Mouse (Mus musculus): ENCODE measurements at regions not wholly inside any gene's neighbourhood (a gene's known extent, or its start where the extent isn't known, plus 50 kb on each side); places are given as distances from the start of the nearest gene placed in this dataset.

GRCm38 (mm10) chr4:124349610-124350295, 260.9 kb downstream of the 3100002H09Rik start:
- DNase-seq = no peak
- Histone ChIP-seq H3K4me1 (ENCODE audit: control insufficient read depth, insufficient read depth, low read length) (no peaks in the 10 kb centered on the region), H3K4me3 (replicated peaks; ENCODE audit: extremely low read depth, low read depth, low read length) (no peak overlapping the region)
- WGBS = 59% methylated on average over 15 of the region's 15 CpGs
- TF ChIP-seq POLR2A (IDR thresholded peaks at IDR 0.05; ENCODE audit: borderline replicate concordance, extremely low read depth, low read depth, low read length) (no peak), CTCF (IDR thresholded peaks at IDR 0.05; ENCODE audit: insufficient read depth, low read length) (no peak)

- TF ChIP-seq CTCF (IDR thresholded peaks at IDR 0.05; ENCODE audit: insufficient read depth, low read length) = no peak
- TF ChIP-seq POLR2A (IDR thresholded peaks at IDR 0.05; ENCODE audit: borderline replicate concordance, extremely low read depth, low read depth, low read length) = no peak
- 33% methylated on average over 3 of the region's 3 CpGs for WGBS
- DNase-seq = no peak
Measured at GRCm38 (mm10) chr4:124349055-124349454, 261.5 kb downstream of the 3100002H09Rik start.

GRCm38 (mm10) chr4:124340073-124340472, 270.5 kb downstream of the 3100002H09Rik start:
- no peak overlapping the region for H3K4me3 ChIP-seq (replicated peaks; ENCODE audit: extremely low read depth, low read depth, low read length)
- H3K4me1 ChIP-seq (ENCODE audit: control insufficient read depth, insufficient read depth, low read length) = no peaks in the 10 kb centered on the region
- DNase-seq = no peak
- 52% methylated on average over 7 of the region's 7 CpGs for WGBS
- TF ChIP-seq CTCF (IDR thresholded peaks at IDR 0.05; ENCODE audit: insufficient read depth, low read length) = no peak
- TF ChIP-seq POLR2A (IDR thresholded peaks at IDR 0.05; ENCODE audit: borderline replicate concordance, extremely low read depth, low read depth, low read length) = no peak

More at GRCm38 (mm10) chr4:124349055-124349454, 261.5 kb downstream of the 3100002H09Rik start:
- no peak overlapping the region for H3K4me3 ChIP-seq (replicated peaks; ENCODE audit: extremely low read depth, low read depth, low read length)
- H3K4me1 ChIP-seq (ENCODE audit: control insufficient read depth, insufficient read depth, low read length) = no peaks in the 10 kb centered on the region

GRCm38 (mm10) chr4:124335726-124336125, 274.9 kb downstream of the 3100002H09Rik start:
- H3K4me3 ChIP-seq (replicated peaks; ENCODE audit: extremely low read depth, low read depth, low read length) = no peak overlapping the region
- TF ChIP-seq POLR2A (IDR thresholded peaks at IDR 0.05; ENCODE audit: borderline replicate concordance, extremely low read depth, low read depth, low read length) (no peak), CTCF (IDR thresholded peaks at IDR 0.05; ENCODE audit: insufficient read depth, low read length) (no peak)
- no peak for DNase-seq
- H3K4me1 ChIP-seq (ENCODE audit: control insufficient read depth, insufficient read depth, low read length) = no peaks in the 10 kb centered on the region
- 65% methylated on average over 2 of the region's 2 CpGs for WGBS

- Histone ChIP-seq H3K4me1 (ENCODE audit: control insufficient read depth, insufficient read depth, low read length) (no peaks in the 10 kb centered on the region), H3K4me3 (replicated peaks; ENCODE audit: extremely low read depth, low read depth, low read length) (no peak overlapping the region)
- TF ChIP-seq CTCF (IDR thresholded peaks at IDR 0.05; ENCODE audit: insufficient read depth, low read length) (no peak), POLR2A (IDR thresholded peaks at IDR 0.05; ENCODE audit: borderline replicate concordance, extremely low read depth, low read depth, low read length) (no peak)
- DNase-seq = no peak
- 71% methylated on average over 2 of the region's 2 CpGs for WGBS
Measured at GRCm38 (mm10) chr4:124332974-124333373, 277.6 kb downstream of the 3100002H09Rik start.

- WGBS = 80% methylated on average over 12 of the region's 12 CpGs
- no peak for TF ChIP-seq POLR2A (IDR thresholded peaks at IDR 0.05; ENCODE audit: borderline replicate concordance, extremely low read depth, low read depth, low read length)
- TF ChIP-seq CTCF (IDR thresholded peaks at IDR 0.05; ENCODE audit: insufficient read depth, low read length) = no peak
- no peak for DNase-seq
Measured at GRCm38 (mm10) chr4:124332416-124332815, 278.2 kb downstream of the 3100002H09Rik start.

GRCm38 (mm10) chr4:124329107-124329771, 281.4 kb downstream of the 3100002H09Rik start:
- no peak for TF ChIP-seq CTCF (IDR thresholded peaks at IDR 0.05; ENCODE audit: insufficient read depth, low read length)
- TF ChIP-seq POLR2A (IDR thresholded peaks at IDR 0.05; ENCODE audit: borderline replicate concordance, extremely low read depth, low read depth, low read length) = no peak
- WGBS = 73% methylated on average over 15 of the region's 15 CpGs

More at GRCm38 (mm10) chr4:124332416-124332815, 278.2 kb downstream of the 3100002H09Rik start:
- no peak overlapping the region for H3K4me3 ChIP-seq (replicated peaks; ENCODE audit: extremely low read depth, low read depth, low read length)
- H3K4me1 ChIP-seq (ENCODE audit: control insufficient read depth, insufficient read depth, low read length) = no peaks in the 10 kb centered on the region

GRCm38 (mm10) chr4:124326301-124326700, 284.3 kb downstream of the 3100002H09Rik start:
- TF ChIP-seq POLR2A (IDR thresholded peaks at IDR 0.05; ENCODE audit: borderline replicate concordance, extremely low read depth, low read depth, low read length) = no peak
- no peak for TF ChIP-seq CTCF (IDR thresholded peaks at IDR 0.05; ENCODE audit: insufficient read depth, low read length)
- no peak for DNase-seq
- Histone ChIP-seq H3K4me3 (replicated peaks; ENCODE audit: extremely low read depth, low read depth, low read length) (no peak overlapping the region), H3K4me1 (ENCODE audit: control insufficient read depth, insufficient read depth, low read length) (no peaks in the 10 kb centered on the region)
- 87% methylated on average over 9 of the region's 9 CpGs for WGBS

More at GRCm38 (mm10) chr4:124329107-124329771, 281.4 kb downstream of the 3100002H09Rik start:
- DNase-seq = no peak
- H3K4me1 ChIP-seq (ENCODE audit: control insufficient read depth, insufficient read depth, low read length) = no peaks in the 10 kb centered on the region
- H3K4me3 ChIP-seq (replicated peaks; ENCODE audit: extremely low read depth, low read depth, low read length) = no peak overlapping the region

- Histone ChIP-seq H3K4me1 (ENCODE audit: control insufficient read depth, insufficient read depth, low read length) (no peaks in the 10 kb centered on the region), H3K4me3 (replicated peaks; ENCODE audit: extremely low read depth, low read depth, low read length) (no peak overlapping the region)
- DNase-seq = no peak
- no peak for TF ChIP-seq POLR2A (IDR thresholded peaks at IDR 0.05; ENCODE audit: borderline replicate concordance, extremely low read depth, low read depth, low read length)
- no peak for TF ChIP-seq CTCF (IDR thresholded peaks at IDR 0.05; ENCODE audit: insufficient read depth, low read length)
- 54% methylated on average over 3 of the region's 3 CpGs for WGBS
Measured at GRCm38 (mm10) chr4:124323589-124323988, 287.0 kb downstream of the 3100002H09Rik start.

Measured in lung, adult 2 months (tissue).